Mouse (Mus musculus) layer of hippocampus, adult 2 months (tissue): ENCODE results near the gene Fndc10. TPM values are rescaled to one million over a fixed set of nuclear protein-coding genes. Genes with fewer than 3 reads are reported as not detected.
"Not testable (repeated sequence)": the region's sequence is repeated elsewhere in the genome, so short reads cannot be mapped to it uniquely, and the experiment has no call there.

ENCODE experiments used
- DNase-seq, 2 experiments: peaks; one replicate each; pipeline ENCODE4 v3.0.0; 2022; ENCODE audit warnings: low spot score in 2 of 2
- H3K27ac ChIP-seq: fragments of 200-600 bp; 2 replicates; pipeline ENCODE4 v1.8.1; 2022
- H3K4me3 ChIP-seq: fragments of 200-600 bp; 2 replicates; pipeline ENCODE4 v1.8.1; 2022; ENCODE audit warnings: mild to moderate bottlenecking
- CTCF ChIP-seq: fragments of 200-600 bp; conservative IDR thresholded peaks from 2 replicates; pipeline ENCODE4 v1.8.1; 2022; ENCODE audit warnings: antibody characterized with exemption, mild to moderate bottlenecking, moderate library complexity
- total RNA-seq, 2 experiments: library from RNA; stranded (reverse); gene quantifications; 2 replicates each; pipeline ENCODE4 v1.2.3; 2021

Fndc10 gene
- total RNA-seq, 2 experiments from 2014 or later, result 26.5 to 27.9 TPM

DNA sequence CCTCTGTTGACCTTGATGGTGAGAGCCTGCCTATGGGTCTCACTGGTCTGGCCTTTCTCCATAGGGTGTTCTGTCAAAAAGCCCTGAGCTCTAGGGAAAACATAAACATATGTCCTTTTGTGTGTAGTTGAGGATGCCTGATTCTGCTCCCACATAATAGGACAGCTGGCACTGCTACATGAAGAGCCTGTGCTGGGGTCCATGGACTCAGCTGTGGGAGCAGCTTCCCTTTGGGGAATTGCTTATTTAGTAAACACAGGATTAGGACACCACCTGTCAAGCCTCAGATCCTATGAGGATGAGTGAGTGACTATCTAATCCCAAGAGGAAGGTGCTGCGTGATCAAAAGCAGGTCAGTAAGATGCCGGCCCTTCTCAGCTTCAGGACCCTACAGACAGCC is 33.9 kb downstream of the Fndc10 start:
- Histone ChIP-seq H3K4me3 (no peak overlapping the region), H3K27ac (no peak overlapping the region)
- DNase-seq, result no peak
- no peak for TF ChIP-seq CTCF

- Histone ChIP-seq H3K27ac (peak overlapping the region; percentile 96), H3K4me3 (no peak overlapping the region)
- TF ChIP-seq CTCF, result no peak
- no peak for DNase-seq
Measured at GRCm38 (mm10) chr4:155733267-155733666, 39.1 kb downstream of the Fndc10 start.

DNA sequence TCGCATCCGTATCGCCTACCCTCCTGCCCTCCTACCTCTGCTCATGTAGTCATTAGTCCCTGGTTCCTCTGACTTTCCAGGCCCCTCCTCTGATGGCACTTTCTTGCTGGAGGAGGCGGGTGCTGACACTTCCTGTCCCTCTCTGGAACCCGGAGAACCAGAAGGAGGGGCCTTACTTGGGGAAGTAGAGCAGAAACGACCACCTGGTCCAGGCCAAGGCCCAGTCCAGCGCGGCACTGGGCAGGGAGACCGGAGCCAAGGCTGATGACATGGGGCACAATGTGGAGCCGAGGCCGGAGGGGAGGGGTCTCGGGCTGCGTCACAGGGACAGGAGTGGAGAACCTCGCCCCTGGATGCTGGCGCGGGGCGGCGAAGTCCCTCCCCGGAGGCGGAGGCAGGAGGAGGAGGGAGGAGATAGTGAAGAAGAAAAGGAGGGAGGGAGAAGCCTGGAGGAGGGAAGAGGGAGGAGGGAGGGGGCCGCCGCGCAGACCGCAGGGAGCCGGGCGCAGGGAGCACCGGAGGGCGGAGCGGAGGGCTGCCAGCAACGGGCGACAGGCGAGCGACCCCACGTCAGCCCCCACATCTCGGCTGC is 40.3 kb downstream of the Fndc10 start, which contains the start of gene Tmem240:
Gene Tmem240, plus strand, starts transcription at position 451 of the 592 bp plus-strand sequence.
- peak; percentile 86 to 94 for DNase-seq
- peak within 1 kb of the TSS; percentile 96 for H3K27ac ChIP-seq
- peak within 1 kb of the TSS; percentile 81 for H3K4me3 ChIP-seq
- no peak for TF ChIP-seq CTCF

GRCm38 (mm10) chr4:155734951-155735702 is 41.0 kb downstream of the Fndc10 start:
- H3K27ac ChIP-seq, result peak overlapping the region; percentile 96
- peak overlapping the region; percentile 81 for H3K4me3 ChIP-seq
- TF ChIP-seq CTCF, result no peak
- DNase-seq, result peak in 1 of 2 experiments; percentile 28

DNA sequence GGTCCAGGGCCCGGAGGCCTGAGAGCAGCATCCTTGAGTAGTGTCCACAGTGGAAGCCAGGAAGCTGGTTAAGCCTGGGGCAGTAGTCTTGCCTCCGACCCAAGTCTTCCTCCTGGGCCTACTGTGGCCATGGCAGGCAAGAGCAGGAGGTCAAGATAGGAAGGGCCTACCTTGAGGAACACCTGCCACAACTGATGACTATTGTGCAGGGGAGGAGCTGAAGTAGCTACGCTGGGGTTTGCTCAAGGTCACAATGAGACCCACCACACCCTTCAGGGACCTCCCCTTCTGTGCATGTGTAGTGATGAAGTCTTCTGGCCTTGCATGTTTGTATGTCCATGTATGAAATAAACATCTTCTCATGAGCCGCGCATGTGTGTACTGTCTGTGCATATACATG is 41.6 kb downstream of the Fndc10 start:
- H3K27ac ChIP-seq, result peak overlapping the region; percentile 96
- H3K4me3 ChIP-seq, result peak overlapping the region; percentile 81
- DNase-seq, result no peak
- no peak for TF ChIP-seq CTCF

DNA sequence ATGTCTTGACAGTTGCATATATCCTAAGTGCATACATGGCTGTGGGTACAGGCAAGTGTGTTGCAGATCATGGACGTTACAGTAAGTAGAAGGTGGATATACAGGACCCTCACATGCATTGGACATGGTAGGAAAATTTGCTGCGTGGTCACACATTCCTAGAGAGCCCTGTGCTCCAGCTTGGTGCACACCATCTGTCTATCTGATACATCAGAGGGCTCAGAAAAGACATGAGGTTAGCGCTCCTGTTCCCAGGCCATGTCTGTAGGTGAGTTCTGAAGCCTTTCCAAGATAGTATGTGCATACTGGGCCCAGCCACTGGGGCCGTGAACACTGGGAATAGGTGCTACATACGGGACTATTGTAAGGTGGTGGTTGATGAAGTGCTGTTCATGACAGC is 42.3 kb downstream of the Fndc10 start:
- Histone ChIP-seq H3K4me3 (peak overlapping the region; percentile 81), H3K27ac (no peak overlapping the region)
- TF ChIP-seq CTCF, result no peak
- no peak for DNase-seq

DNA sequence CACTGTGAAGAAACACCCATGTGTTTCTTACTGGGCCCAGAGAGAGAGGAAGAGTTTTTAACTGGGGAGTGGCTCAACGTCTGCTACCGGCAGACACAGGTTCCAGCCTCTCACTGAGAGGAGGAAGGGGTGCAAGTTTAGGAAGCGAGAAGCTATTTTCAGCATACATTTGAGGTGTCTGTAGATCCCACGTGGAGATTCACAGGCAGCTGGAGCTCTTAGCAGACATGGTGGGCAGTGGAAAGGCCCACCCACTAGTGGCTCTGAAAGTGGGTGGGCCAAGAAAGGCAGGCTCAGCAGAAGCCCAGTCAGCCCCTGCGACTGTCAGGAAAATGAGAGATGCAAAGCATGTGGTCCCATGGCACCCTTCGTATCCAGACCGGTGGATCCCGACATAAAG is 44.1 kb downstream of the Fndc10 start:
- Histone ChIP-seq H3K27ac (no peak overlapping the region), H3K4me3 (no peak overlapping the region)
- DNase-seq, result no peak
- TF ChIP-seq CTCF, result no peak

- H3K27ac ChIP-seq, result peak overlapping the region; percentile 57; the same call in 1 of the 2 replicates
- peak; percentile 36 for TF ChIP-seq CTCF
- no peak overlapping the region for H3K4me3 ChIP-seq
- DNase-seq, result no peak
Measured at GRCm38 (mm10) chr4:155739152-155739551, 45.0 kb downstream of the Fndc10 start.

DNA sequence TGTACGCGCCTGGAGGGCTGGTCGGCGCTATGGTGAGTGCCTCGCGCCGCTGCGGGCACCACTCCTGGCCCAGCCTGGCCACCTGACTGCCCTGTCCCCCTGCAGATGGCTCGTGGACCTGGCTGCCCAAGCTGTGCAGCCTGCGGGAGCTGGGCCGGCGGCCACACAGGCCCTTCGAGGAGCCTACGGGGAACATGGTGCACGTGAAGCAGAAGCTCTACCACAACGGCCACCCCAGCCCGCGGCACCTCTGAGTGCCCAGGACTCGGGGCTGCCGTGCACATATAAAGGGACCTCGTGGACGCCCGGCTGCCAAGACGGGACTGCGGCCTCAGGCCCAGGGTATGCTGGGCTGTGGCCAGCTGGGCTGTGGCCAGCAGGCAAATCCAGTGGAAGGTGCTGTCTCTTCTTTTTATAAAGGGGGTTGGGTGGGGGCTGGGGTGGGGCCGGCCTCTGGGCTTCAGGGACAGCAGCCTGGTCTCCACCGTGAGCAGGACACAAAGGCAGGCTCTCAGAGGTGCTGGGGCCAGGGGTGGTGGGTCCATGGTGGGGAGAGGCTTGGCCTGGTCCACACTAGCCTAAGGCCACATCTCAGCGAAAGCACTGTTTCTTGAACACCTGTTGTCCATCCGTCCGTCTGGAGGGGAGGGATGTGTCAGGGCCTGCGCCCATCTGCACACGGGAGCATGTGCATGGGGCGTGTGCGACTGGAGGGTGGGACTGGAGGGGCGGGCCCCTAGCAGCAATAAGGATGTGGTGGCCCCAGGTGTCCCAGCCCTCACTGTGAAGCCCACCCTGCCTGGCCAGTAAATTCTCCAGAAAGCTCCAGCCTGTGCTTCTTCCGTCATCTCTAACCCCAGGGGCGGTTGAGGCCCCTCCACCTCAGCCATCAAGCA is 45.8 kb downstream of the Fndc10 start:
- H3K27ac ChIP-seq, result peak overlapping the region; percentile 57; the same call in 1 of the 2 replicates
- no peak overlapping the region for H3K4me3 ChIP-seq
- DNase-seq, result no peak
- TF ChIP-seq CTCF, result no peak

DNA sequence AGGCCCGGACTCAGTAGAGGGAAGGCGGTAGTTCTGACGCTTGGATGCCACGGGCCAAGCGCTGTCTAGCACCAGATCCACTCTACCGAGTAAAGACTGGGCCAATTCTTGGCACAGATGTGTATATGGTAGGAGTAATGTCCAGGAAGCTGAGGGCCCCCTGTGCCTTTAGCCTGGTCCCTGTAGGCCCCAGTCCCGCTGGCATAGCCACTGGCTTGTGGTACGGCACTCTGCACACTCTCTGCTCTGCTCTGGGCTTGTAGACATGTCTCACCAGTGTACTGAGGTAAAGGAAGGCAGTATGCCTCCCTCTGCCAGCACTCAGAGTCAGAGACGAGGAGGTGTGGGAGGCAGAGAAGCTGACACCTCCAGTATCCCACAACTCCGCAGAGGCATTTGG is 46.5 kb downstream of the Fndc10 start:
- not testable (repeated sequence) for DNase-seq, H3K27ac ChIP-seq, H3K4me3 ChIP-seq

DNA sequence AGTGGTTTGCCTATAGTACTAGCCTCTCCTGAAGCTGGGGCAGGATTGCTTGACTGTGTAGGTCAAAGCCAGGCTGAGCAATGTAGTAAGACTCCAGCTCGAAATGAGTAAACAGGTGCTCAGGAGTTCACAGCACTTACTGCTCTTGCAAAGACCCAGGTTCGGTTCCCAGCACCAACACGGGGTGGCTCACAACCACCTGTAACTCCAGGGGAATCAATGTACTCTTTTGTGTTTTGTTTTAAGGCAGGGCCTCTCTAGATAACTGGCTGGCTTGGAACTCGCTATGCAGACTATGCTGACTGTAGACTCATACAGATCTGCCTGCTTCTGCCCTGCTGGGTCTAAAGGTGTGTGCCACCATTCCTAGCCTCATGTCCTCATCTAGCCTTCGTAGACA is 48.5 kb downstream of the Fndc10 start:
- TF ChIP-seq CTCF, result no peak
- no peak for DNase-seq
- H3K27ac ChIP-seq, result no peak overlapping the region
- H3K4me3 ChIP-seq, result no peak overlapping the region

- H3K27ac ChIP-seq, result no peak overlapping the region
Measured at GRCm38 (mm10) chr4:155744474-155744873, 50.3 kb downstream of the Fndc10 start.

DNA sequence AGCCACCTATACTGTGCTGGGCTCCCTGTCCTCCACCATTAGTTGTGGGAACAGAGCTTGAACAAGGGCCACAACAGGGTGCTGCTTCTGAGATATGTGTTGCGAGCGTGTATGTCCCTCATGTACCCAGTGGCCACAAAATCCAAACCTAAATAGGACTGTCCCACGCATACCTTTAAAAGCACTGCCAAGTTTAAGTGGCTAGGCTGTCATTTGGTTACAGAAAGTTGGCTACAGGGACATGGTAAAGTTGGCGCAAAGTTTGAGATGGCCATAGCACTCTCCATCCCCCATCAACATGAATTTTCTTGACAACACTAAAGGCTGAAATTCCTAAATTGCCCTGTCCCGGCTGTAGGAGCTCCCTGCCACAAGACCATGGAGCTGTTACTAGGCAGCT is 51.0 kb downstream of the Fndc10 start:
- Histone ChIP-seq H3K27ac (no peak overlapping the region), H3K4me3 (no peak overlapping the region)
- no peak for TF ChIP-seq CTCF
- DNase-seq, result no peak

More at GRCm38 (mm10) chr4:155744474-155744873, 50.3 kb downstream of the Fndc10 start:
- no peak for TF ChIP-seq CTCF
- no peak for DNase-seq
- no peak overlapping the region for H3K4me3 ChIP-seq

Other genes starting within 250 kb of the Fndc10 start
- gene Tmem52, start 225.2 kb upstream of the Fndc10 start, total RNA-seq, result 1 to 10 TPM; 5.0 to 6.7 TPM
- 100 to 1,000 TPM; 718 to 729 TPM for gene Gnb1, start 203.0 kb upstream of the Fndc10 start, total RNA-seq
- gene Nadk, start 132.0 kb upstream of the Fndc10 start, total RNA-seq, result 10 to 100 TPM; 61.2 to 63.5 TPM
- 10 to 100 TPM; 39.7 to 40.3 TPM for gene Slc35e2, start 92.9 kb upstream of the Fndc10 start, total RNA-seq
- gene Cdk11b, start 69.5 kb upstream of the Fndc10 start, total RNA-seq, result 10 to 100 TPM; 43.6 to 48.8 TPM
- gene Gm10563, start 48.9 kb upstream of the Fndc10 start, total RNA-seq, result not detected
- gene Mmp23, start 41.0 kb upstream of the Fndc10 start, total RNA-seq, result 1 to 10 TPM; 2.7 to 3.4 TPM
- gene Mib2, start 25.1 kb upstream of the Fndc10 start, total RNA-seq, result 100 to 1,000 TPM; 111 to 114 TPM
- gene Ssu72, start 10.5 kb downstream of the Fndc10 start, total RNA-seq, result 10 to 100 TPM; 90.9 to 92.8 TPM
- 10 to 100 TPM; 32.7 to 39.0 TPM for gene Tmem240, start 40.5 kb downstream of the Fndc10 start, total RNA-seq
- 10 to 100 TPM; 49.9 to 51.4 TPM for gene Atad3a, start 66.8 kb downstream of the Fndc10 start, total RNA-seq
- 1 to 10 TPM; 9.6 to 9.8 TPM for gene Vwa1, start 80.4 kb downstream of the Fndc10 start, total RNA-seq
- 10 to 100 TPM; 24.0 to 24.8 TPM for gene Tmem88b, start 91.5 kb downstream of the Fndc10 start, total RNA-seq
- gene Ankrd65, start 96.1 kb downstream of the Fndc10 start, total RNA-seq, result under 1 TPM in 1 of 2 experiments, not detected in 1; 0.32 TPM
- gene Mrpl20, start 108.5 kb downstream of the Fndc10 start, total RNA-seq, result 10 to 100 TPM; 86.6 to 89.6 TPM
- 10 to 100 TPM; 79.4 to 94.2 TPM for gene Ccnl2, start 118.1 kb downstream of the Fndc10 start, total RNA-seq
- gene Aurkaip1, start 136.9 kb downstream of the Fndc10 start, total RNA-seq, result 100 to 1,000 TPM; 102 to 105 TPM
- gene Mxra8, start 145.3 kb downstream of the Fndc10 start, total RNA-seq, result 10 to 100 TPM in 1 of 2 experiments, 1 to 10 TPM in 1; 8.4 to 10.6 TPM
- gene Dvl1, start 153.1 kb downstream of the Fndc10 start, total RNA-seq, result 10 to 100 TPM; 80.8 to 81.9 TPM
- gene Tas1r3, start 169.0 kb downstream of the Fndc10 start, total RNA-seq, result under 1 TPM; 0.33 to 0.44 TPM
- 10 to 100 TPM; 29.2 to 31.7 TPM for gene Cptp, start 175.1 kb downstream of the Fndc10 start, total RNA-seq
- gene Ints11, start 175.2 kb downstream of the Fndc10 start, total RNA-seq, result 10 to 100 TPM; 33.7 to 35.8 TPM
- gene Pusl1, start 197.4 kb downstream of the Fndc10 start, total RNA-seq, result 10 to 100 TPM; 62.3 to 68.1 TPM
- 100 to 1,000 TPM; 121 to 129 TPM for gene Acap3, start 197.5 kb downstream of the Fndc10 start, total RNA-seq
- 10 to 100 TPM; 69.8 to 71.2 TPM for gene Ube2j2, start 249.5 kb downstream of the Fndc10 start, total RNA-seq